Mouse (Mus musculus): Measurements from ENCODE around the gene Ttc27. TPM values are rescaled to one million over a fixed set of nuclear protein-coding genes. Genes with fewer than 3 reads are reported as not detected.

Ttc27 gene
- polyA plus RNA-seq, 1 experiment from 2014 or later: 16.3 TPM

GRCm38 (mm10) chr17:74754369-74755118 is 37.0 kb downstream of the Ttc27 start:
- Histone ChIP-seq H3K36me3 (no peaks in the 10 kb centered on the region), H3K4me2 (replicated peaks) (no peak overlapping the region), H3K4me1 (no peaks in the 10 kb centered on the region), H3K27me3 (no peaks in the 10 kb centered on the region), H3K9ac (replicated peaks) (no peak overlapping the region), H3K27ac (replicated peaks) (no peak overlapping the region), H3K9me3 (no peaks in the 10 kb centered on the region), H3K4me3 (no peak overlapping the region)
- 93% methylated on average over 11 of the region's 11 CpGs for WGBS
- ATAC-seq (replicated peaks): no peak

GRCm38 (mm10) chr17:74769390-74769811 is 51.9 kb downstream of the Ttc27 start:
- Histone ChIP-seq H3K4me2 (replicated peaks) (no peak overlapping the region), H3K27ac (replicated peaks) (no peak overlapping the region), H3K4me3 (no peak overlapping the region), H3K9me3 (no peaks in the 10 kb centered on the region), H3K27me3 (no peaks in the 10 kb centered on the region), H3K4me1 (no peaks in the 10 kb centered on the region), H3K9ac (replicated peaks) (no peak overlapping the region), H3K36me3 (no peaks in the 10 kb centered on the region)
- 78% methylated on average over 9 of the region's 9 CpGs for WGBS
- no peak for ATAC-seq (replicated peaks)

GRCm38 (mm10) chr17:74772364-74772763 is 54.8 kb downstream of the Ttc27 start:
- 89% methylated on average over 4 of the region's 4 CpGs for WGBS
- H3K9ac ChIP-seq (replicated peaks): no peak overlapping the region
- H3K4me3 ChIP-seq: no peak overlapping the region
- no peak overlapping the region for H3K27ac ChIP-seq (replicated peaks)
- no peak for ATAC-seq (replicated peaks)
- no peaks in the 10 kb centered on the region for H3K27me3 ChIP-seq
- no peaks in the 10 kb centered on the region for H3K36me3 ChIP-seq
- no peaks in the 10 kb centered on the region for H3K9me3 ChIP-seq
- H3K4me1 ChIP-seq: no peaks in the 10 kb centered on the region
- no peak overlapping the region for H3K4me2 ChIP-seq (replicated peaks)

GRCm38 (mm10) chr17:74773556-74773955 is 56.0 kb downstream of the Ttc27 start:
- Histone ChIP-seq H3K4me3 (no peak overlapping the region), H3K9me3 (no peaks in the 10 kb centered on the region), H3K4me2 (replicated peaks) (no peak overlapping the region), H3K27me3 (no peaks in the 10 kb centered on the region), H3K27ac (replicated peaks) (no peak overlapping the region), H3K4me1 (no peaks in the 10 kb centered on the region), H3K9ac (replicated peaks) (no peak overlapping the region), H3K36me3 (no peaks in the 10 kb centered on the region)
- ATAC-seq (replicated peaks): no peak
- WGBS: 25% methylated on average over 5 of the region's 5 CpGs

- Histone ChIP-seq H3K4me2 (replicated peaks) (no peak overlapping the region), H3K4me1 (no peaks in the 10 kb centered on the region), H3K36me3 (no peaks in the 10 kb centered on the region), H3K27ac (replicated peaks) (no peak overlapping the region), H3K27me3 (no peaks in the 10 kb centered on the region), H3K9me3 (no peaks in the 10 kb centered on the region), H3K9ac (replicated peaks) (no peak overlapping the region), H3K4me3 (no peak overlapping the region)
- ATAC-seq (replicated peaks): no peak
- 78% methylated on average over 4 of the region's 4 CpGs for WGBS
These were observed 62.6 kb downstream of the Ttc27 start for GRCm38 (mm10) chr17:74780133-74780532.

- H3K4me1 ChIP-seq: no peaks in the 10 kb centered on the region
- 96% methylated on average over 9 of the region's 9 CpGs for WGBS
- H3K36me3 ChIP-seq: no peaks in the 10 kb centered on the region
- no peaks in the 10 kb centered on the region for H3K27me3 ChIP-seq
- H3K4me3 ChIP-seq: no peak overlapping the region
- no peaks in the 10 kb centered on the region for H3K9me3 ChIP-seq
- H3K27ac ChIP-seq (replicated peaks): no peak overlapping the region
- no peak overlapping the region for H3K4me2 ChIP-seq (replicated peaks)
- ATAC-seq (replicated peaks): no peak
- H3K9ac ChIP-seq (replicated peaks): no peak overlapping the region
These were observed 63.1 kb downstream of the Ttc27 start for GRCm38 (mm10) chr17:74780627-74781026.

- no peak overlapping the region for H3K4me3 ChIP-seq
- no peaks in the 10 kb centered on the region for H3K9me3 ChIP-seq
- no peaks in the 10 kb centered on the region for H3K27me3 ChIP-seq
- H3K36me3 ChIP-seq: no peaks in the 10 kb centered on the region
- ATAC-seq (replicated peaks): no peak
- no peak overlapping the region for H3K9ac ChIP-seq (replicated peaks)
- H3K4me2 ChIP-seq (replicated peaks): no peak overlapping the region
- H3K27ac ChIP-seq (replicated peaks): no peak overlapping the region
- no peaks in the 10 kb centered on the region for H3K4me1 ChIP-seq
These were observed 64.4 kb downstream of the Ttc27 start for GRCm38 (mm10) chr17:74781911-74782310.

GRCm38 (mm10) chr17:74785586-74785985 is 68.1 kb downstream of the Ttc27 start:
- 0 out of 2 replicates have a peak, but pooled peaks cover 4% of the 10 kb centered on the region for H3K36me3 ChIP-seq
- no peak overlapping the region for H3K27ac ChIP-seq (replicated peaks)
- no peaks in the 10 kb centered on the region for H3K27me3 ChIP-seq
- no peaks in the 10 kb centered on the region for H3K4me1 ChIP-seq
- no peaks in the 10 kb centered on the region for H3K9me3 ChIP-seq
- H3K4me2 ChIP-seq (replicated peaks): no peak overlapping the region
- no peak overlapping the region for H3K4me3 ChIP-seq
- ATAC-seq (replicated peaks): no peak
- 88% methylated on average over 5 of the region's 5 CpGs for WGBS
- H3K9ac ChIP-seq (replicated peaks): no peak overlapping the region

GRCm38 (mm10) chr17:74786198-74786734 is 68.7 kb downstream of the Ttc27 start:
- no peak overlapping the region for H3K4me2 ChIP-seq (replicated peaks)
- H3K9ac ChIP-seq (replicated peaks): no peak overlapping the region
- H3K4me3 ChIP-seq: no peak overlapping the region
- H3K9me3 ChIP-seq: no peaks in the 10 kb centered on the region
- no peaks in the 10 kb centered on the region for H3K4me1 ChIP-seq
- no peak overlapping the region for H3K27ac ChIP-seq (replicated peaks)
- ATAC-seq (replicated peaks): no peak
- H3K36me3 ChIP-seq: 0 out of 2 replicates have a peak, but pooled peaks cover 4% of the 10 kb centered on the region
- H3K27me3 ChIP-seq: no peaks in the 10 kb centered on the region
- 88% methylated on average over 10 of the region's 10 CpGs for WGBS

GRCm38 (mm10) chr17:74796023-74796699 is 78.6 kb downstream of the Ttc27 start:
- WGBS: 92% methylated on average over 14 of the region's 14 CpGs
- H3K36me3 ChIP-seq: no peaks in the 10 kb centered on the region
- H3K9me3 ChIP-seq: no peaks in the 10 kb centered on the region
- H3K9ac ChIP-seq (replicated peaks): no peak overlapping the region
- H3K4me1 ChIP-seq: no peaks in the 10 kb centered on the region
- no peak overlapping the region for H3K4me2 ChIP-seq (replicated peaks)
- ATAC-seq (replicated peaks): no peak
- no peak overlapping the region for H3K27ac ChIP-seq (replicated peaks)
- H3K4me3 ChIP-seq: no peak overlapping the region
- no peaks in the 10 kb centered on the region for H3K27me3 ChIP-seq

- no peaks in the 10 kb centered on the region for H3K27me3 ChIP-seq
- H3K9ac ChIP-seq (replicated peaks): no peak overlapping the region
- no peak overlapping the region for H3K4me2 ChIP-seq (replicated peaks)
- no peak for ATAC-seq (replicated peaks)
- no peak overlapping the region for H3K27ac ChIP-seq (replicated peaks)
- no peaks in the 10 kb centered on the region for H3K36me3 ChIP-seq
- peaks cover 4% of the 10 kb centered on the region; the same call in 1 of the 2 replicates for H3K4me1 ChIP-seq
- H3K9me3 ChIP-seq: no peaks in the 10 kb centered on the region
- WGBS: 93% methylated on average over 6 of the region's 6 CpGs
- H3K4me3 ChIP-seq: no peak overlapping the region
These were observed 82.3 kb downstream of the Ttc27 start for GRCm38 (mm10) chr17:74799865-74800264.

- H3K4me3 ChIP-seq: no peak overlapping the region
- H3K9ac ChIP-seq (replicated peaks): no peak overlapping the region
- 90% methylated on average over 4 of the region's 4 CpGs for WGBS
- no peaks in the 10 kb centered on the region for H3K9me3 ChIP-seq
- no peaks in the 10 kb centered on the region for H3K36me3 ChIP-seq
- no peak overlapping the region for H3K4me2 ChIP-seq (replicated peaks)
- H3K27ac ChIP-seq (replicated peaks): no peak overlapping the region
- no peaks in the 10 kb centered on the region for H3K27me3 ChIP-seq
- peaks cover 4% of the 10 kb centered on the region; the same call in 1 of the 2 replicates for H3K4me1 ChIP-seq
- no peak for ATAC-seq (replicated peaks)
These were observed 85.2 kb downstream of the Ttc27 start for GRCm38 (mm10) chr17:74802765-74803164.

All from forebrain, embryonic 15.5 days (tissue).